Mouse (Mus musculus): ENCODE results near the gene Fktn.
"Not testable (repeated sequence)": the region's sequence is repeated elsewhere in the genome, so short reads cannot be mapped to it uniquely, and the experiment has no call there.

DNA sequence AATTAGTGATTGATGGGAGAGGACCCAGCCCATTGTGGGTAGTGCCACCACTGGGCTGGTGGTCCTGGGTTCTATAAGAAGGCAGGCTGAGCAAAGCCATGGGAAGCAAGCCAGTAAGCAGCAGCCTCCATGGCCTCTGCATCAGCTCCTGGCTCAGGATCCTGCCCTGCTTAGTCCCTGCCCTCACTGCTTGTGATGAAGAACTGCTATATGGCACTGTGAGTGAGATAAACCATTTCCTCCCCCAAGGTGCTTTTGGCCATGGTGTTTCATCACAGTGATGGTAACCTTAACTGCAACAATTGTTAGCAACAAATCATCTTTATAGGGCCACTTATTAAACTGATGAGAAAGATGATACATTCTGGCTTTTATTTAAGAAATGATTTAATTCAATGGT is 4.6 kb upstream of the Fktn start:
- not testable (repeated sequence) for TF ChIP-seq POLR2A (IDR thresholded peaks at IDR 0.05; ENCODE audit: insufficient read depth, low read length); CTCF (IDR thresholded peaks at IDR 0.05; ENCODE audit: low read depth, low read length); EP300 (IDR thresholded peaks at IDR 0.05; ENCODE audit: insufficient read depth, low read depth, low read length)

Measured in ES-Bruce4 (cell line).